Mouse (Mus musculus): ENCODE measurements around the gene Fyn.

- no peak for TF ChIP-seq USF1 (IDR thresholded peaks at IDR 0.05; ENCODE audit: low read depth, low read length)
- no peak for TF ChIP-seq CTCF (conservative IDR thresholded peaks at IDR 0.05 in 1 of 2, IDR thresholded peaks at IDR 0.05 in 1 of 2; ENCODE audit: low read depth in 2 of 2, low read length in 2 of 2)
- TF ChIP-seq TCF12 (IDR thresholded peaks at IDR 0.05; ENCODE audit: low read depth, low read length), result no peak
- TF ChIP-seq JUN (IDR thresholded peaks at IDR 0.05; ENCODE audit: insufficient read depth, low read depth, low read length), result no peak
- TF ChIP-seq POLR2A (IDR thresholded peaks at IDR 0.05; ENCODE audit: low read depth, low read length), result no peak
- TF ChIP-seq UBTF (IDR thresholded peaks at IDR 0.05; ENCODE audit: low read depth, low read length), result no peak
Measured at GRCm38 (mm10) chr10:39440506-39440905, 71.9 kb downstream of the Fyn start.
